Mouse (Mus musculus) small intestine, adult 2 months (tissue): Measurements from ENCODE around the gene Ankrd2. TPM values are rescaled to one million over a fixed set of nuclear protein-coding genes. Genes with fewer than 3 reads are reported as not detected.

Experiments used
- H3K27ac ChIP-seq: fragments of 200-500 bp; 2 replicates; pipeline ENCODE4 v1.5.1; 2012; ENCODE audit warnings: low read depth, low read length, control low read depth, inconsistent platforms; ENCODE audit not compliant: insufficient read depth
- H3K27me3 ChIP-seq: fragments of 200-500 bp; 2 replicates; pipeline ENCODE4 v1.6.1; 2012; ENCODE audit warnings: mild to moderate bottlenecking, moderate library complexity, low read length, inconsistent platforms; ENCODE audit not compliant: control insufficient read depth, insufficient read depth
- H3K36me3 ChIP-seq: fragments of 200-500 bp; 2 replicates; pipeline ENCODE4 v1.6.1; 2012; ENCODE audit warnings: mild to moderate bottlenecking, low read length, control low read depth, inconsistent platforms; ENCODE audit not compliant: control insufficient read depth, insufficient read depth
- H3K4me1 ChIP-seq: fragments of 200-500 bp; 2 replicates; pipeline ENCODE4 v1.6.1; 2012; ENCODE audit warnings: low read length, inconsistent platforms, mixed read lengths; ENCODE audit not compliant: control insufficient read depth, insufficient read depth, insufficient read length
- H3K4me3 ChIP-seq: fragments of 200-500 bp; 2 replicates; pipeline ENCODE4 v1.5.1; 2012; ENCODE audit warnings: low read depth, mild to moderate bottlenecking, control low read depth, inconsistent platforms, low read length, moderate library complexity
- CTCF ChIP-seq: fragments of 200-500 bp; IDR thresholded peaks from 2 replicates; pipeline ENCODE4 v1.5.1; 2012; ENCODE audit warnings: low read depth, mild to moderate bottlenecking, control low read depth, inconsistent platforms, low read length, moderate library complexity, mixed read lengths; ENCODE audit not compliant: insufficient replicate concordance, insufficient read length; ENCODE audit errors: extremely low read depth
- POLR2A ChIP-seq: fragments of 200-500 bp; IDR thresholded peaks from 2 replicates; pipeline ENCODE4 v1.6.1; 2012; ENCODE audit warnings: low read depth, mild to moderate bottlenecking, control low read depth, inconsistent platforms, low read length, moderate library complexity
- WGBS: fragments of 180-500 bp; shearing (Covaris S2); methylation state at CpG from one replicate; pipeline ENCODE4 v1.1.7; 2018; 5-methylcytosine and 5-hydroxymethylcytosine counted together
- polyA plus RNA-seq: library from polyadenylated mRNA; depleted of rRNA; stranded (reverse); fragments of >200 nt; gene quantifications from 2 replicates; pipeline ENCODE4 v1.2.3, GENCODE M21; 2012

Ankrd2 gene
- polyA plus RNA-seq, 1 experiment, result not detected

DNA sequence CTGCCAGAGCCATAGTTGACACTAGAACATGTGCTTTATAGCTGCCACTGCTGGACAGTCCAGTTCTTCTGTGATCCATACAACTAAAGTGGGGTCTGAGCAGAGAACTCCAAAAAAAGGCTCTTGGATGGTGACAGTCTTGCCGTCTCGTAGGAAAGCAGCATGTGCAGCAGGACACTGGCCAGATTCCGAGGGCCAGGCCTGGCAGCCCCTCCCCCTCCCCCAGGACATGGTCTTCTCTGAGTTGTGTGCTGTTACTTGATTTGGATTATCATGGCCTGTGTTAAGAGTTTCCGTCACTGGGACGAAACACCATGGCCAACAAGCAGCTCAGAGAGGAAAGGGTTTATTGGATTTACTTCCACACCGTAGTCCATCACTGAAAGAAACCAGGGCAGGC lies 31.5 kb upstream of the Ankrd2 start:
- 81% methylated on average over 6 of the region's 6 CpGs for WGBS
- Histone ChIP-seq H3K36me3 (no peaks in the 10 kb centered on the region), H3K4me1 (peaks cover 4% of the 10 kb centered on the region; the same call in 1 of the 2 replicates), H3K27me3 (no peaks in the 10 kb centered on the region), H3K27ac (no peak overlapping the region), H3K4me3 (no peak overlapping the region)
- TF ChIP-seq CTCF (no peak), POLR2A (no peak)

DNA sequence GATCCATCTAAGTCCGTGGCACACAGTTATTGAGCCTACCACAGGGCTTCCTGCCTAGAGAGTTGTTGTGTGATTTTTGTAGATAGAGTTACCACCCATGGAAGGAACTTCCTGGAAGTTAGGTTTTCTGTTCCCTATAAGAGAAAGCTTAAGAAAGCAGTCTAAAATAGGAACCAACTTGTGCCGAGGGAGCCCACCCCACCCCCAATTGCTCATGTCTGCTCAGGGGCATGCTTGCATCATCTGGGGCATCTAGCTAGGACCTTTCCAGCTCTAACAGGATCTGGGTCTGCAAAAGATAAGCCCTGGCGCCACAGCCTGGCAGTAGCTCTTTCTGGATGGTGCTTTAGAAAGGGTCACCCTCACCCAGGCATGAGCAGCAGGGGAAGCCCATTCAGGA lies 30.2 kb upstream of the Ankrd2 start:
- no peaks in the 10 kb centered on the region for H3K27me3 ChIP-seq
- H3K4me1 ChIP-seq, result peaks cover 4% of the 10 kb centered on the region; the same call in 1 of the 2 replicates
- H3K36me3 ChIP-seq, result no peaks in the 10 kb centered on the region
- TF ChIP-seq POLR2A (no peak), CTCF (no peak)
- 49% methylated on average over 3 of the region's 3 CpGs for WGBS
- no peak overlapping the region for H3K4me3 ChIP-seq
- H3K27ac ChIP-seq, result no peak overlapping the region

DNA sequence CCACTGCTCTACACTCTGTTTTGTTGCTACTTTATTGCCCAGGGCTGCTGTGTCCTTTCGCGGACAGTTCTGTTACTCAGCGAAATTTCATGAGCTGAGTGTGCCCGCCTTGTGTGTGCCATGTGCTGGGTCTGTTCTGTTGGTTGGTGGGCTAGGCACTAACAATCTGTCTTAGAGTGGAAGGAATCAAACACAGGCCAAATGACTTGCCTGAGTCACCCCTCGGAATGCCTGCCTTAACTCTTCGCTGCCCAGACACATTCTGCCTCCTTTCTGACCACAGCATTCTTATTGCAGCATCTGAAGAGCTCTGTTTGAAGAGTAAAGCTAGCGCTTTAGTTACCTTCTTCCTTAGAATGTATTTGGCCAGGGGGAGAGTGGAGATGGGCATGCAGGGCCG lies 29.2 kb upstream of the Ankrd2 start:
- Histone ChIP-seq H3K4me3 (no peak overlapping the region), H3K27me3 (no peaks in the 10 kb centered on the region), H3K36me3 (no peaks in the 10 kb centered on the region), H3K4me1 (no peaks in the 10 kb centered on the region; the same call in 1 of the 2 replicates), H3K27ac (no peak overlapping the region)
- 60% methylated on average over 8 of the region's 8 CpGs for WGBS
- TF ChIP-seq POLR2A (no peak), CTCF (no peak)

DNA sequence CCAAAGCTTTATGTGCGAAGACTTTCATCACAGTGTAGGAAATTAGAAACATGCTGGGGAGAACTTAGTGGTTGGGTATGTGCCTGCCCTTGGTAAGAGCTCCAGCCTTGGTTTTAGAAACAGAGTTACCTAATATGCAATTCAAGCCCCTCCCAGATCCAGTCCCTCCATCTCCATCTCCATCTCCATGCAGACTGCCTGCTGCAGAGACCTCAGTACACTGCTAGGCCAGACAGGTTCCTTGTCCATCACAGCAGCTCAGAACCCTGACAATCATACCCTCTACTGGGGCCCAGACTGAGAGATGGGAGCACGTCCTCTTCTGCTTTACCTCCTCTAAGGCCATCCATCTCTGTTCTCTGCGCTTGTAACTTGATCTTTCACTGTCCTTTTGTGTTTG lies 27.2 kb upstream of the Ankrd2 start:
- no peak overlapping the region for H3K4me3 ChIP-seq
- no peaks in the 10 kb centered on the region for H3K36me3 ChIP-seq
- no peak overlapping the region for H3K27ac ChIP-seq
- TF ChIP-seq POLR2A, result no peak
- TF ChIP-seq CTCF, result no peak
- WGBS, result 88% methylated on average over 3 of the region's 3 CpGs
- no peaks in the 10 kb centered on the region; the same call in 1 of the 2 replicates for H3K4me1 ChIP-seq
- no peaks in the 10 kb centered on the region for H3K27me3 ChIP-seq

DNA sequence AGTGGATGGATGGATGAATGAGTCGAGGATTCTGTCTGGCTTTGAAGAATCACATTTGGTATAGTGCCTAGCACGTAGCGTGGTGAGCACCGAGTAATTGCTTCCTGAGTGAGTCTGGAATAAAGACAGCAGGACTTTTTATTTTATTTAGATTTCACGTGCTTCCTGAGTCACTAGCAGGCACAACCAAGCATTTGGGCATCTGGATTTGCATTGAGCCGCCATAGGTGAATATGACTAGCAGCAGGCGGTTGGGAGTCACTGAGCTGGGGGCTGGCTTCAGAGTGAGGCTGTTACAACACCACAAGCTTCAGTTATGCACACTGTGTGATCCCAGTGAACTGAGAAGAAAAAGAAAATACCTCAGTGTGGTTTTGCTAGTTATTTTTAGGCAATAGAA lies 26.7 kb upstream of the Ankrd2 start:
- Histone ChIP-seq H3K27ac (no peak overlapping the region), H3K36me3 (no peaks in the 10 kb centered on the region), H3K27me3 (no peaks in the 10 kb centered on the region), H3K4me1 (no peaks in the 10 kb centered on the region; the same call in 1 of the 2 replicates), H3K4me3 (no peak overlapping the region)
- WGBS, result 78% methylated on average over 7 of the region's 7 CpGs
- no peak for TF ChIP-seq CTCF
- TF ChIP-seq POLR2A, result no peak

DNA sequence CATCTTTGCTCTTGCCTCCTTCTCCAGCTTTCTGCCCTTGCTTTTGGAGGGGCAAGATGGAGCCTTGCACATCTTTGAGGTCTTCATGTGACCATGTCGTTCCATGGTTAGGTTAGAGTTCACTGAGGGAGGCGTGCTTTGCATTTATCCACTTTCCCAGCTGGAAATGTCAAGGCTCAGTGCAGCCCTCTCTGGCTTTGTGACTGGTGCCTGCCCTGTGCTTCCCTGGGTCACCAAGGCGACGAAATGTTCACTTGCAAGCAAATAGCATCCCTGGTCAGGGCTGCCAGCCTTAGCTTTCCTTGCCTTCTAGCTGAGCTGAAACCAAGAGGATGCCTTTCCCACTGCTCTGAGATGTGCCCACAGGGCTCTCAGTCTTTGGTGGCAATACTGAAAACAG lies 25.4 kb upstream of the Ankrd2 start:
- TF ChIP-seq POLR2A, result no peak
- TF ChIP-seq CTCF, result no peak
- WGBS, result 82% methylated on average over 4 of the region's 4 CpGs
- Histone ChIP-seq H3K4me1 (no peaks in the 10 kb centered on the region; the same call in 1 of the 2 replicates), H3K4me3 (no peak overlapping the region), H3K27me3 (no peaks in the 10 kb centered on the region), H3K27ac (no peak overlapping the region), H3K36me3 (no peaks in the 10 kb centered on the region)

DNA sequence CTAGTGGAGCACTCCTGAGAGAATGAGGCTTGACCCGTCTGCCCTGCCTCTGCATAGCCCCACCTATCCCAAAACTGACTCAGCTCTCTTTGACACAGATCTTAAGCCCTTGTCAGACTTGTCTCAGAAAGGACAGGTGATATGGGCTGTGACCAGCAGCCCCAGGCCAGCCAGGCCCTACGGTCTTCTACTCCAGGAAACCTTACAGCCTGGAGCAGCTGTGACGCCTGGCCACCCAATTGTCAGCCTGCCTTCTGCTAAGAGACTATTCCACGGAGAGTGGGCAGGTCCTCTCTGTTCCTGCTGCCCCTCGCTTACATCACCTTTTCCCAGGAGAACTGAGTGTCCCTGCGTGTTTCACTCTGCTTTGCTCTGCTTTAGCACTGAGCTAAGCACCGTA lies 24.7 kb upstream of the Ankrd2 start:
- Histone ChIP-seq H3K4me1 (no peaks in the 10 kb centered on the region), H3K27ac (no peak overlapping the region), H3K4me3 (no peak overlapping the region), H3K36me3 (no peaks in the 10 kb centered on the region), H3K27me3 (no peaks in the 10 kb centered on the region)
- 88% methylated on average over 7 of the region's 7 CpGs for WGBS
- TF ChIP-seq CTCF (no peak), POLR2A (no peak)

DNA sequence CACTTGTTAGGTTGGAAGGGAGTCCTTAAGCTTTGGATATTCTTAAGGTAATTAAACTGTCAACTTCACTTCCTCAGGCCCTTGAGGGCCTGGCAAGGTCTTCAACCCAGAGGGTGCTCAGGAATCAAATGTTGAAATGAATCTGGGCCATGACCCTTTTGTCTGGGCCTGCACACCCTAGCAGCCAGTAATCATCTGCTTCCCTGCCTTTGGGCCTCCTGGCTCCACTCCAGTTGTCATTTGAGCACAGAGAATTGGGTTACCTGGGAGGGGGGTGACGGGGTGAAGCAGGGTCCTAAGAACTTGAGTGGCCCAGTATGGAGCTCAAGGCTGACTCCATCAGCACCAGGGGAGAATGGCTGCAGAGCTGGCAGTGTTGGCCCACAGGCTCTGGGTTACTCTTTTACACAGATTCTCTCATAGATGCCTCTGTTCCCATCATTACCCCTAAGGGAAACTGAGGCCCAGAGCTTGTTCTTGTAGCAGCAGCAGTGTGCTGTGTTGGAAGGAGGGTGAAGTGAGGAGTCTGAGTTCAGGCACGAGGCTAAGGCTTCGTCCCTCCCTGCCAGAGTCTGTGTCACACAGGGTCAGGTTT lies 21.5 kb upstream of the Ankrd2 start:
- 0 out of 2 replicates have a peak, but pooled peaks cover 2% of the 10 kb centered on the region for H3K4me1 ChIP-seq
- H3K27ac ChIP-seq, result no peak overlapping the region
- TF ChIP-seq CTCF (no peak), POLR2A (no peak)
- H3K27me3 ChIP-seq, result no peaks in the 10 kb centered on the region
- 86% methylated on average over 3 of the region's 3 CpGs for WGBS
- H3K4me3 ChIP-seq, result no peak overlapping the region
- H3K36me3 ChIP-seq, result no peaks in the 10 kb centered on the region
